Mouse (Mus musculus) gastrocnemius, postnatal 10 days (tissue): ENCODE results near the gene 4930558K02Rik. TPM values are rescaled to one million over a fixed set of nuclear protein-coding genes. Genes with fewer than 3 reads are reported as not detected.

ENCODE experiments used
- DNase-seq: peaks from one replicate; pipeline ENCODE4 v3.0.0; 2021; ENCODE audit warnings: mixed read lengths
- long read RNA-seq, 2 experiments: library from polyadenylated mRNA; stranded (forward); transcript quantifications; one replicate each; pipeline ENCODE4 v2.0.0; 2021
- total RNA-seq, 2 experiments: library from RNA; stranded (reverse); gene quantifications; 2 replicates each; pipeline ENCODE4 v1.2.3; 2021

4930558K02Rik gene
- not detected for total RNA-seq
- long read RNA-seq, experiment 1, result 0 reads
- long read RNA-seq, experiment 2, result 0 reads

DNA sequence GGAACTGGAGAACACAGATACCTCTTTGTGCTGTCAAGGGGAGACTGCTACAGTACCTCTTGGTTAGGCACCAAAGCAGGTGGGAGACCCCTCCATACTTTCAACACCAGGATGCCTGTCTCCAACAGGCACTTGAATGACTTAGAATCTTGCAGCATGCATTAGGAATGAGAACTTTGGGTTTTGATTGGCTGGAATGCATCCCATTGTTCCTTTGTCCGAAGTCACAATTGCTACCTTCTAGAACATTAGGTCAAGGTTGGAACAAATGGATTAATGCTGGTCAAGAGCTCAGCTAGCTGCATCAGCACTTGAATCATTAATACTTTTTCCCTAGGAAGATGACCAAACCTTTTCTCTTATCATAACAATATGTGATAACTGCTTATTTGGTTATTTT lies at the start of gene 4930558K02Rik:
Gene 4930558K02Rik, minus strand, starts transcription at position 101 of the 400 bp plus-strand sequence.
- DNase-seq, result no peak

DNA sequence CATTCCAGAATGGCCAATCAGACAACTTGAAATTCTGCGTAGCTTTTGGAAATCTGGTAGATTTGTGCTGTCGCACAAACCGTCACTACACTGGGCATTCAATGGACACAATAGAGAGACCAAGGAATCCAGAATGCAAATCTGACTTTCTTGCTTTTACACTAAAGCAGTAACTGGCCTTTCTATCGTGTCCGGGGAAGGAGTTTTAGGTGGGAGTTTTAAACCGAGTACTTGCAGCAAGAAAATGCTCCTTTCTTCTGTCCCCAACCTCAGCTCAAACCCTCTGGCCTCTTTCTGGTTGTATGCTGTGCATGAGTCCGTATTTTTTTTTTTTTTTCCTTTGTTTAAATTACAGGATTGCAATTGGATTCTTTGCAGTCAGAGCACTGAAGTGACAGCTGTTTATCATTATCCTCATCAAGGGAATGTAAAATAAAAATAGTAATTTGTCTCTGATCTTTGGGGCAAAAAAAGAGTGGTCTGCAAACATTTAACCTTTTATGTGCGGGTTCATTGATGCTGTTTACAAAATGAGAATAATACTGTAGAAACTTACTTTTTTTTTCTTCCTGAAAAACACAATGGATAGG lies 44.3 kb upstream of the 4930558K02Rik start:
- no peak for DNase-seq

DNA sequence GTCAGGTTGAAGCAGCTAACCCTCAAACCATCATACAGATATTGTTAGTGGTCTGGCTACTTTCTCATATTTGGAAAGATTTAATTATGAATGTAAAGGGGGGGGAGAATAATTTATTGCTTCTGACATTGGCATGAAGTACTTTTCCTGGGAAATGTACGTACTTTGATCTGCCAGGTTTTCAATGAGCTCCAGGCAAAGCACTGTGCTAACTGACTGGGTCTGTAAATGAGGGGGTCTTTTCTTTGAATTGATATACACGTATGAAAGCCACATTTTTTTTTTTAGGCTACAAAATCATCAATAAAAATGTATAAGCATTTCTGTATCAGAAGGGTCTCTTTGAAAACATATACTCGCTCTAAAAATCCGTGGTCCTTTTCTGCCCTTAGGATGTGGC lies 41.3 kb upstream of the 4930558K02Rik start:
- DNase-seq, result no peak

DNA sequence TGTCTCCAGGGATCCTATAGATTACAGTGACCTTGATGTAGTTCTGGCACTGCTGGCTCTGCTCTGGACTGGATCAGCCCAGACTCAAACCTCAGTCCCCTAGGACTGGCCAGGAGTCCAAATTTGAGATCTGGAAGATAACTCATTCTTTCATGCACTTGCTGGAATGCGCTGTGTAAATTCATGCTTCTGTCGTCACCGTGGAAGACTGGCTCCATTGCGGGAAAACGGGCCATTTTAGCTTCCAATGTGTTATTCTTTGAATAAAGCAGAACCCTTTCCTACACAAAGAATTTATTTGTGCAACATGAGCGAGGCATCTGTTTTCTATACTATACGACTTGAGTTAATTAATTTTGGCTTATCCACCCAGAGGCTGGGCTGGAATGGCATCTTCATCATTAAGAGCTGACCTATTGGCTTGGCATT lies 40.9 kb upstream of the 4930558K02Rik start:
- no peak for DNase-seq

DNA sequence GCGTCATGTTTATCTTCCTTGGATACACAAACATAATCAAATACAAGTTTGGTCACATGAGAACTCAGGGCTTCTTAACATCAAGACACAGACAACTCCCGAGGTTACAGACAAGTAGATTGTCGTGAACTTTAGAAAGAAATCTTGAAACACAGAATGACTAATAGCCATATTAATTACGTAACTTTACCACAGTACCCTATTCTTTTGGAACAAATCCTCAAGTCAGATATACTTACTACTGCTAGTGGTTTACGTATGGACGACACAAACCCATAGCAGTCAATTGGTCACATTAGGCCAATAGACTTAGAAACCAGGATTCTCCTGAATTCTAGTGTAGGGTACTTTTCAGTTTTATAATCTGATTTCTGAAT lies 39.2 kb upstream of the 4930558K02Rik start:
- DNase-seq, result no peak

DNA sequence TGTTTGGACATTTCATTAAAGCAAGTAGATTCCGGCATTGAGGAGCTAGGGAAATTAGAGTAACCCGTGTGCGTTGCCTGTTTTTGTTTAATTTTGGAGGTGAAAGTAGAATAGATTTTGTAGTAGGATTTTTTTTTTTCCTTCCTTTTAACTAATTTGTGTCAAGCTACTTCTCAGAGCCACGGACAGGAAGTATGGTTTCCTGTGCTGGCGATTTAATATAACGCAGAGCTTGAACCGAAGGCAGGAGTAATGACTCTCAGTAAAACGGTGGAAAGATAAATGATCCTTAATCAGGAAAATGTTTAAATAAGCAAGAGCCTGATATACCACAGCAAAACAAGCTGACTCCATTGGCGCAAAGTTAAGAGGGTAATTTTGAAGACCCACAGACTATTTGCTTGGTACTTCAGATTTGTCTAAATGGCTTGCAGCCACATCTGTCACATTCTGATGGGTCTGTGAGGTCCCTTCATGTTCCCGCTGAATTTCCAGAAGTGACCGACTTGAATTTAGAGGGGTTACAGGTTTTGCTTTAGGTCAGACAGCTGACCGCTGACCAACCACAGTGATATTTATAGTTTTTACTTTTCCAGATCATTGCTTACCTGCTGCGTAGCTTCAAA lies 38.7 kb upstream of the 4930558K02Rik start:
- DNase-seq, result no peak

DNA sequence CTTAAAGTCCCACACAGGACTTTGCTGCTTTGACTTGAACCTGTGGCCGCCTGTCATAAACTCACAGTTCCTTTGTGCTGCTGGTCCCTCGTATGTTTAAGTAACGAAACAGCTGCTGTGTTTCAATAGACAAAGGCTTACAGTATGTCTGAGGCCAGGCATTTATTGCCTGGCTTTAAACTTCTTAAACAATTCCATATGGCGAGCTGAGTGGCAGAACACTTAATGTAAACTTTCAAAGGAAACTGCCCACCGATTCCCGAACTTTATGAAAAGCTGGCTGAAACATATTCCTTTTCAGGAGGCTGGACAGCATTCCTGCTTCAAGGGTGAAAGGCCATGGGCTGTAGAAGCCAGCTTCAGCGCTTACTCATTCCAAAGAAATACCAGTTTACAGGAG lies 37.5 kb upstream of the 4930558K02Rik start:
- no peak for DNase-seq

DNA sequence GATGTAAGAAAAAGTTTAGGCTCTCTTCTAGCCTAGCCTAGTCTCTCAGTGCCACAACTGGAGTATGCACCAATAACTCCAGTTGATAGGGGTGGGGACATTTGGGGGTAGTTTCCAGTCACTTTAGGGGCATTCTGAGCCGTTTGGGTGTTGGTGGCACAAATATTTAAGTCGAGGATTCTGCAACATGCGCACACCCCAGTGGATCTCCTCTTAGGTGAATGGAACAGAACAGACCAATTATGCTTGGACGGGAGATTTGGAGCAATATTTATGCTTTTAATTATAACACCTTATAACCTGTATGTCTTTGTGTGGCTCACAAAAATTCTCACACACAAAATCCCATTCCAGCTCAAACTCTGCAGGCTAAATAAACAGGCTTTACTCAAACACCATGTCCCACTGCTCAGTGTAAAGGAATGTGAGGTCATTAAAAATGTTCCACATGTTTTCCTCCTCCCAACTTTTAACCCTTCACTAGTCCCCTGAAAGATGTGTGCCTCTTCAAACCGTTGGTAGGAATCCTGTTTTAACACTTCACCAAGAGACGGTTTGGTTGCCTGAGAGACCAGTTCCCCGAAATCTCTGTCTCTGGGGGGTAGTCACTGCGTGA lies 35.9 kb upstream of the 4930558K02Rik start:
- DNase-seq, result no peak

DNA sequence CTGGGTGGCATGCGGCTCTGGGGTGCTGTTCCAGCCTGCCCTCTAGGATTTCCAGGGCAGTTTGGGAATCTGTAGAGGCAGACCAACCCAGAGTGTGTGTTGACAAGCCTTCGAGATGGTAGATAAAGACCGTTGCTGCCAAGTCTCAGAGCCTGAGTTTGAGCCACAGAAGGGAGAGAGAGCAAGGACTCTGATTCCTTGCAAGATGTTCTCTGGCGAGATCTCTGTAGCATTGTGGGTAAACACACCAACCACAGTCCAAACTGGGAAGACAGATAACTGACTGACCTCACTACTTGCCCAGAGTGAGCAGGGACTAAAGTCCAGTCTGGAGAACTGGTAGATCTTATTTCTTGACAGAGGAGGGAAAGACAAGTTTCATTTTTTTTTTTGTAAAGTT lies 34.1 kb upstream of the 4930558K02Rik start:
- DNase-seq, result no peak

DNA sequence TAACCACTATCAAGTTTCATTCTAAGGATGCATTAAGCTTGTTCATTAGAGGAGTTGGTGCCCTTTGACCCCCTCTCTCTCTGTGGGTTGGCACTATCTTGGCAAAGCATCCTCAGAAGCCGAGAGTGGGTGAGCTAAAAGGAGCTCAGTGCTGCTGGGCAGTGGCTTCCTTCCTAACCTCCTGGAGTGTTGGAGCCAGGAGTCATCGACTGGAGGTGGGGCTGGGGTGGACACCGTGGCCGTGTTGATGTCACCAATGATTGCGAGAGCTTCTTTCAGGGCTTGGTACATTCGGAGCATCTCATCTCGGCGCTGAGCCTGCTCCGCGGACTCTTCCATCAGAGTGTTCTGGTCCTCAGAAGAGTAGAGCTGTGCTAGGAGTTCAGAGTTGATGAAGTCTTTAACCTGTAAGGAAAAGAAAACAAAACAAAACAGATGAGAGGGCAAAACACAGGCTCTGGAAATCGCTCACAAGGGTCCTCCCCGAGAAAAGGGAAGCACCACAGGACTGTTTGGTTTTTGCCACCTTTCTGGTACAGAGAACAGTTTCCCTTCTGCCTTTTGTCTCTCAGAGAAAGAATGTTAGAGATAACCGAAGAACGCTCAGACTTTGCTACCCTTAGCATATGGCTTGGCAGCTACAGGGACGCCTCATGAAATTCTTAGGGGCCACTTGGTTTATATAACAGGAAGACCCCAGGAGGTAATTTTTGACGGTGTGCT lies 32.2 kb upstream of the 4930558K02Rik start:
- no peak for DNase-seq

DNA sequence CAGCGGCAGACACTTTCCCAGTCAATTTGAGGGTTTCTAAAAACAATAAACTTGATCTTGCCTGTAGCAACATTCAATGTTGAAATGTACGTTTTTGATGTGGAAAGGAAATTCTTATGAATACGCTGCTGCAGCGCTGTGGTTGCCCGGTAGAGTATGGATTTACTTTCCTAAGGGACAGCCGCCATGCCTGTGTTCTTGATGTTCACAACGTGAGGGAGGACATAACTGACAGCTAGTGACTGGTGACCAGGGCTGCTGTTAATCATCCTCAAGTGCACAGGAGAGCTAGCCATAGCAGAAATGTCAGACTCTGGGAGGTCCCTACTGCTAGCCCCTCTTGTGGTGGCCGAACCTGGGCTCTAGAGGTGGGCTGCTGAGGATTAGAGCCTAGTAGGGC lies 29.6 kb upstream of the 4930558K02Rik start:
- DNase-seq, result no peak

DNA sequence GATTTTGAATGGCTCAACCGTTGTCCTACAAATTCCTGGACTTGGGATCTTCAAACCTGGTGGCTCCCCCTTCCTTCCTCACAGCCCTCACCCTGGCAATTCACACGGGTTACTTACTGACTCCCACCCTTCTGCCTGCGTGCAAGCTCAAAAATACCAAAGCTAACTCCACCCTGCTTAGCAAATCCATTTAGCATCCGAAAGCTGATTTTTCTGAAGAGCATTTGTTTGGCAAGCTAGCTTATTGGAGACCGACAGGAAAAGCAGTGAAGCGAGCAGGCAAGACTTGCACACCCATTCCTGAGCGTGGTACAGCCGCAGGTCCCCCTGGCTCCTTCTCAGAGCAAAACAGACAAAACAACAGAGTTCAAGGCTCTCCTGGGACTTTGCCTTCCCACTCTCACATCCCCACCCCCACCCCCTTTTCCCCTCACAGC lies 29.2 kb upstream of the 4930558K02Rik start:
- no peak for DNase-seq

DNA sequence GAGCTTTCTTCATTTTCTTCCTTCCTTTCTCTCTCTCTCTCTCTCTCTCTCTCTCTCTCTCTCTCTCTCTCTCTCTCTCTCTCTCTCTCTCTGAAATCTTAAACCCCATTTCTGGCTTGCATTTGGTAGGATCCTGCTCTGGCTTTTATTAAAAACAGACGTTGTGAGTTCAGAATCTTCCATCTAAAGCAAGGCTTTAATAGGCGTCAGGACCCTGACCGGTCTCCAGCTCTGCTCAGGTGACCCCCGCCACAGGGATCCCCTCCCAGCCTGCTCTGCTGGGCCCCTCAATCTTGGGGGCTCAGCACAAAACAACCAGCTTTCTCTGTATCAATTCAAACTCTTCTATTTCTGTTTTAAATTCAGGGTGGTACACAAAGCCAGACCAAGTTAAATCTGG lies 28.8 kb upstream of the 4930558K02Rik start:
- DNase-seq, result no peak

DNA sequence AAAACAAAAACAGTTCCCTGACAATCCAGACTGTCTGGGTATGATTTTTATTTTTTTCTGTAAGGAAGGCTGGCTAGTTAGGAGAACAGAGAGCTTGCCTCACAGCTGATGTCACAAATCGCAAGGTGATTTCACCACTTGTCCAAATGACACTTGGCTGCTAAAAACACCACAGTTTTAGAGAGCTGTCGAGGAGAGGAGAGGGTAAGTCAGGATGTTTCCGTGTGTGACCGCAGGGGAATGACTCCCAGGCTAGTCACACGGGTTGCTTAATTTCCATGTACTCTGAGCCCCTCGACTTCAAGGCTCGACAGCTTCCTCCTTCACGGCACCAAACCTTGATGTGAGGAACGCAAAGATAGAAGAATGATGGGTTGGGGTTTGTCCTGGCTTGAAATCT lies 26.7 kb upstream of the 4930558K02Rik start:
- no peak for DNase-seq

DNA sequence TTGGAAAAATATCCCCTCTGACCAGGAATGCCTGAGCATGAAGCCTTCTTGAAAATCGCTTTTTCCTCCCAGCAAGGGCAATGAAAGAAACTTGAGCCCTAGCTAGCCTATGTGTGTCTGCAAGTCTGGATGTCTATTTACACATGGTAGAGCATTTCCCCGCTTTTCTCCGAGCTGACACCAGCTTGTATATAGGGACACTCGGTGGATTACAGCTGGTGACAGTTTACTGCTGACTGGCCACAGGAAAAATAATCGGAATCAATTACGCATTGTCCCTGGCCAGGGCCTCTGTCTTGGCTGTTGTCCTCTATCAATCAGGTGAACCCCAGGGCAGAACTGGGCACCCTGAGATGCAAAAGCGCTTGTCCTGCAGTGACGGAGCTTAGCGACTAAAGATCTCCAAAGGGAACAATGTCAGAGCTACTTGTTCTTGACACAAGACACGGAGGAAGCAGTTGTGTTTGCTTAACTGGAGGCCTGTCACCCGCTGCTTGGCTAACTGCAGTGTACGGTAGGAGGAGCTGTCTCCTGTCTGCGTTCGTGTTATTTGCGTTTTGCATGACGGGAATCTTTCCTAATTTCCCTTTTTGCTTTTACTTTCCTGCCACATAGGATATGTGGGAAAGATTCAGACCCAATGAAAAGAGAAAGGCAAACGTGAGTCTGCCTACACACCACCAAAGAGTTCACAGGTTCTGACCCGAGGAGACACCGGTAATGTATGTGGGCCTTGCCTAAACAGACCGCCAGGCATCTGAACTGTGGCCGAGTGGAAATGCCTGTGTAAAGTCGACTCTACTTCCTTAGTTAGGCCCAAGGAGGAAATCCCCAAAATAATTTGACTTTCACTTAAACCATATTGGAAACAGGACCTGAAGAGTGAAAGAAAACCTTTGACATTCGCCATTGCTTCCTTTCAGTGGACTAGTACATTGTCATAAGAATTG lies 25.7 kb upstream of the 4930558K02Rik start:
- DNase-seq, result peak; percentile 43

DNA sequence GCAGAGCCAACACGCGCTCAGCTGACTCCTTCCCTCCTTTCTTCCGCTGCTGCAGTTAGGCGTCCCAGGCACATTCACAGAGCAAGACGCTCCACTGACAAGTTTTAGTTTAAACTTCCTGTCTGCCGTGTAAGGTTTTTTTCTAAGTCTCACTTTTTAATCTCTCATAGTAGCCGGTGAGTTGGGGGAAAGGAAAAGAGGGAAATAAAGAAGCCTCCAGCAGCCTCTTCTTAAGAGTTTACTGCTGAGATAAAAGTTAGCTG lies 25.0 kb upstream of the 4930558K02Rik start:
- DNase-seq, result no peak

DNA sequence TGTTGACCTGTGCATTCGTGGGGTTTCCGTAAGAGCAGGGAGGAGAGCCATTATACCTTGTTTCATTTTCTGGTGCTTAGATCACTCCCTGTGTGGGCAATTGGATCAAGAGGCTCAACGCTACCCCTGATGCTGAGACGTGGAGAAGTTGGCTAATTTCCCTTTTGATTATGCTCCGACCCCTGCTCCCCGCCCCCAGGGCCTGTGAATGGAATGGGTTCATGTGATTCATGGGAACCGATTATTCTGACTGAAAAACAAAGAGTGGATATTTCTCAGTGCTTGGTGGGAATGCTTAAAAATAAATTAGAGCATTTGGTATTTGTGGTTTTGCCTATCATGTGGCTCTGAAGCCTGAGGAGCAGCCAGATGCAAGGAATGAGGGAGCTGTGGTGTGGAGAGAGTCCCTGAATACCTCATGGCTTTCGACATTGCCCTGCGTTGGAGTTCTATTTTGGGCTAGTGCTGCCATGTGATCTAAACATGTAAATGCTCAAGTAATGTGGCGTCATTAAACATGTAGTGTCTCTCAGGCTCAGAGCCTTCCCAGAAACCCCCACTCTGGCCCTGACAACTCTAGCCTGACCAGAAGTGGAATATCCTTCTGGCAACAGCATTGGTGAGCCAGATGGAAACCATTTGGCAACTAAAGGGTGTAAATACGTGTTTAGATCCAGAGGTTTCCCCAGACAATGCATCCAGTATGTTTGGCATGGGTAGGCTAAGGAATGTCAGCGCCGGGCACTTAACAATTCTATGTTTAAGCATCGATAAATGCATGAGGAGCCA lies 24.5 kb upstream of the 4930558K02Rik start:
- DNase-seq, result no peak

DNA sequence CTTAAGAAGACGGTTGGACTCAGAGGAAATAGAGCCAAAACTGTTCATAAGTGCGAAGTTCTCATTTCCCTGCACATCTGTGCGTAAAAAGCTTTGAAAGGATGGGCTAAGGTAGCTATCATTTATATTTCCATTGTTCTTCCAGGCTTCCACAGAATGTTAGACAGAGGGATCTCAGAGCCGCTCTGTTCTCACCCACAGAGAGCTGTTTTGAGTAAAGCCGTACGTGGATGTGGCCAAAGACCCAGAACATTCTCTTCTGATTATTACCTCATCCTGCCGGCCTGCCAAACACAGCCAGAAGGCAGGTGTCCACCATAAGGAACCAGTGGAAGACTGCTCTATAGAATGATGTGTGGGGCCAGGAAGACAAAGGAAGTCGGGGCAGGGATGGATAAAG lies 21.9 kb upstream of the 4930558K02Rik start:
- DNase-seq, result no peak

DNA sequence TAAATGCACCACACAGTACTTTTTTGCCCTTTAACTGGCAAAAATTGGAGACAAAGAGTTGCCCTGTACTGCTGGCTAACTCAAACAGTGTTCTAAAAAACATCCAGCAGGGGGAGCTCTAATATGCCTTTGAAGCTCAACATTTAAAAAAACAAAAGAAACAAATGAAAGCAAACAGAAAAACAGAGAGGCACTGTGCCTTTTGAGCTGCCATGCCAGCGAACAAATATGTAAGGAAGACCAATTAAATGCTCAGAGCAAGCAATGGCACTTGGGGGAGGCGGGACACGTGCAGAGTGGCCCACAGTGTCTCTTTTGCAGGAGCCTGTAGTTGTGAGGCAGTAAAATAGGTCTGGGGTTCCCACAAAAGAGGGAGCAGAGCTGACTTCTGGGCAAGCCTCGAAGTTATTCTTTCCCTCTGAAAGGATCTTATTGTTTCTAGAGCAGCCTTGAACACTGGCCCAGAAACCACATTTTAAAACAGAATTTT lies 20.5 kb upstream of the 4930558K02Rik start:
- DNase-seq, result peak; percentile 23

DNA sequence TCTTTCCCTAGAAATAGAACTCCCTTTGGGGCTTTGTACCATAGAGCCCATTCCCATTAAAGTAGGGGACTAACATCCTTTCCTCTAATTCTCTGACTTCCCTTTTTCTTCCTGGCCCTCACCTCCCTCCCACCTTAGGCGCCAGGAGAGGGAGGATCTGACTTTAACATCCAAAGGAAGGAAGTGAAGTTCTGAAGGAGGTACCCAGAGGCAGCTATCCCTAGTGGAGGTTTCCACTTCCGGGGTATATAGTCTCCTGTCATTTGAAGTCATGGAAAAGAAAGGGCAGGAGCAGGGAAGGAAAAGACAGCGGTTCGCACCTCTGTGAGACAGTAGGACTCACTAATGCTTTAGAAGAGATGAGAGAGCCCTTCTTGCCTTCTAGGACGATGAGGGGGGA lies 19.9 kb upstream of the 4930558K02Rik start:
- DNase-seq, result no peak

DNA sequence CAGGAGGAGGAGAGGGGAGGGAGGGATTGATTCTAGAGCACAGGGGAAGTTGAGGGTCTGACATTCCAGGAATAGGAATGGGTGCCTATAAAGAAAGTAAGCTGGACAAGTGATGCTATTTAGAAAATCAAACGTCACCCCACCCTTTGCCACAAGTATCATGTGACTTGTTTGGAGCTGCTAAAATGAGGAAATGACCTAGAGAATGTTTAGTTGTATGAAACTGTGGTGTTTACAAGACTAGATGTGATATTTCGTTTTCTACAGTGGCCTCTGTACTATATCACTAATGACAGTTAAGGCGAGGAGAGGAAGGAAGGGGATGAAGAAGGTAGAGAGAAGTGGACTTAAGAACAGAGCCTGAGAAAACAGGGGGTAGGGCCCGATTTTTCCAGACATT lies 19.3 kb upstream of the 4930558K02Rik start:
- no peak for DNase-seq
